Mouse (Mus musculus) gastrocnemius, adult 18-20 months (tissue): ENCODE results near the gene Usp9y. TPM values are rescaled to one million over a fixed set of nuclear protein-coding genes. Genes with fewer than 3 reads are reported as not detected.

Experiments
- DNase-seq: peaks from one replicate; pipeline ENCODE4 v3.0.0; 2021; ENCODE audit warnings: low spot score
- long read RNA-seq, 2 experiments: library from polyadenylated mRNA; stranded (forward); transcript quantifications; one replicate each; pipeline ENCODE4 v2.0.0; 2021
- total RNA-seq, 2 experiments: library from RNA; stranded (reverse); gene quantifications; 2 replicates each; pipeline ENCODE4 v1.2.3; 2021

Usp9y gene
- total RNA-seq: not detected
- long read RNA-seq, experiment 1: 0 reads
- long read RNA-seq, experiment 2: 0 reads

DNA sequence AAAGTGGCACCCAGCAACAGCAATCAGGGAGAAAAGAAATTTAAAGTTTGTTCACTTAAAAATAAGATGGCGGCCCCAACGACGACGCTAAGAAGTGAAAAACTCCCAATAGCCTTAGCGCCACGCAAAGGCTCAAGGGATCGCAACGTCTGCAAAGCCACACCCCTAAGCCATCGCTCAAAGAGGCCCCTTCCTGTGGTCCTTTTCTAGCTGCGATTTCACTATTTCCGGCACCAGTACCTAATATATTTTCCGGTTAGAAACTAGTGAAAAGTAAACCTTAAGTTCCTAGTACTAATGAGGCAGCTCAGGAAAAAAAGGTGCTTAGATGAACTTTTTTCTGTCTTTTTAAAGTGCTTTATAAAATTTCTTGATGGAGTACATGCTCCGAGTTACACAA lies at the start of gene Usp9y:
Gene Usp9y, minus strand, starts transcription at position 101 of the 400 bp plus-strand sequence.
- no peak for DNase-seq

DNA sequence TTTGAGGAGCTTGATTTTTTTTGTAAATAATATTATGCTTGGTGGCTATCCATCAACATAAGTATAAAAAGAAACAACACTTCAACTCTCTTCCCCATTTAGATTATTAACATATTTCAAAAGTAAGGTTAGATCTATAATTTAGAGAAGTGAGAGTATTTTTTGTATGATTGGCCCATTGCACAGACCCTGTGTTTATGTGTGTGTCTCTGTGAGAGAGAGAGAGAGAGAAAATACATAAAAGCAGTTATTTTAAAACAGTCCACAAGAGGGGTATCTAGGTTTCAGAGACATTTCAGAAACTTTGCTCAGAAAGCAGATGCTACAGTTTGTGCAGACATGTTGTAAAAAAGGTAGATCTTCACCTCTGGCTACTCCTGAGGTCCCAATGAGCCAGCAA lies 165.9 kb downstream of the Usp9y start:
- DNase-seq: no peak

DNA sequence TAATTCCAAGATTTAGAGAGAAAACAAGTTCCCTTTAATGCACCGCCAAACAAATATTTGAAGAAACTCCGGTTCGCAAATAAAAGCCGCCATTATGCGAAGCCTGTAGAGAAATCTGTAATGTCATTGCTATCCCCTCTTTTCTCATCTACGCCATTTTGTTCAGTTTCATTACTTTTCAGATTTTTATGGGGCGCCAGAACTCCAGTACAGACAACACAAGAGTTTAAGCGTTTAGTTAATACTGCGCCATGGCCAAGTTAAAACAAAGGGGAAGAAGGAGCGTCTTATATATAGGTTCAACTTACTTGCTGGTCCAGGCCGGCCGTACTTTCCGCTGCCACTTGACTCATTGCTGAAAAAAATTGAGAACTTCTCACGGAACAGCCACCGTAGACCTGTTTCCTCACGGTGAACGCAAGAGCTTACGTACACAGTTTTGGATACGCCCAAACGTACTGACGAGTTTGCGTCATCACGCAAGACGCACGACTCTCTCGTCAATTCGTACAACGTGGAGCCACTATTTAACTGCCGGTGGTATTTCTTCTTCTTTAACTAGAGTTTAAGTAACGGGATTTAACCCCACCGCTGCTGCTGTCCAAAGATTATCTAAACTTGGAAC lies 173.3 kb downstream of the Usp9y start, which contains the start of gene Ddx3y:
Gene Ddx3y, minus strand, starts transcription at position 459 of the 625 bp plus-strand sequence.
- DNase-seq: peak; percentile 80

DNA sequence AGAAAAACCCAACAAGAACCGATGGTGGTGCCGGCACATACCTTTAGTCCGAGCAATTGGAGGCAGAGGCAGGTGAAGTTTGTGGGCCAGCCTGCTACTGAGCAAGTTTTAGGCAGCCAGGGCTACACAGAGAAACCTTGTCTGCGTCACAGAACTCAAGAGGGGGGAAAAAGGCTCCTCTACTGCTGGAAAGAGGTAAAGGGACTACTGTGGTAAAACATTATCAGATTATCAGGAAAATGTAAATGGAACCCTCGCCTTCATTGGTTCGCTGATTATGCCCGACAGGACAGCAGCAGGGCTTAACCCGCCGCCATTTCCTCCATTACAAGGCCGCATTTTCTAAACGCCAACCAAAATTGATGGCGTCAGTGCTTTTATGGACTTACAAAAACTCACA lies 173.8 kb downstream of the Usp9y start:
- peak; percentile 3 for DNase-seq

Other genes with a start within 250 kb of the Usp9y start
- gene Uty, start 214.0 kb downstream of the Usp9y start, total RNA-seq: 10 to 100 TPM in 1 of 2 experiments, not detected in 1; 13.2 TPM
- 10 to 100 TPM in 1 of 2 experiments, not detected in 1; 68.0 TPM for gene Ddx3y, start 173.2 kb downstream of the Usp9y start, total RNA-seq